Mouse (Mus musculus) kidney, adult 8-10 months (tissue): Measurements from ENCODE around the gene H2-M5.
"Not testable (repeated sequence)": the region's sequence is repeated elsewhere in the genome, so short reads cannot be mapped to it uniquely, and the experiment has no call there.

Experiments used
- DNase-seq, 2 experiments: peaks; one replicate each; pipeline ENCODE4 v3.0.0; 2022

H2-M5 gene

GRCm38 (mm10) chr17:36992336-36993104 lies 3.2 kb upstream of the H2-M5 start:
- no peak for DNase-seq

- not testable (repeated sequence) for DNase-seq
Measured at GRCm38 (mm10) chr17:36990630-36991029, 1.3 kb upstream of the H2-M5 start.

GRCm38 (mm10) chr17:36988475-36988874 lies 862 bp downstream of the H2-M5 start:
- no peak for DNase-seq

- no peak for DNase-seq
Measured at GRCm38 (mm10) chr17:36982253-36983155, 6.8 kb downstream of the H2-M5 start.

GRCm38 (mm10) chr17:36981845-36982244 lies 7.5 kb downstream of the H2-M5 start:
- no peak for DNase-seq

GRCm38 (mm10) chr17:36981221-36981813 lies 8.0 kb downstream of the H2-M5 start, which contains the start of gene 2410137M14Rik:
2410137M14Rik (minus strand) TSS chr17:36981237.
- no peak for DNase-seq

GRCm38 (mm10) chr17:36973271-36973787 lies 16.0 kb downstream of the H2-M5 start:
- DNase-seq: no peak

GRCm38 (mm10) chr17:36972791-36973190 lies 16.5 kb downstream of the H2-M5 start:
- no peak for DNase-seq

- DNase-seq: no peak
Measured at GRCm38 (mm10) chr17:36971172-36971850, 18.0 kb downstream of the H2-M5 start.

GRCm38 (mm10) chr17:36970316-36970890 lies 18.9 kb downstream of the H2-M5 start:
- DNase-seq: no peak

GRCm38 (mm10) chr17:36966875-36967274 lies 22.5 kb downstream of the H2-M5 start:
- no peak for DNase-seq

- no peak for DNase-seq
Measured at GRCm38 (mm10) chr17:36961125-36961524, 28.2 kb downstream of the H2-M5 start.

- no peak for DNase-seq
Measured at GRCm38 (mm10) chr17:36958884-36959283, 30.5 kb downstream of the H2-M5 start.

- peak; percentile 95 to 96 for DNase-seq
Measured at GRCm38 (mm10) chr17:36957999-36958743, 31.2 kb downstream of the H2-M5 start, which contains the start of the genes Znrd1 and Znrd1as. Znrd1 (minus strand) TSS chr17:36958559. Znrd1as (plus strand) TSS chr17:36958592.

- DNase-seq: no peak
Measured at GRCm38 (mm10) chr17:36953062-36953461, 36.3 kb downstream of the H2-M5 start.

GRCm38 (mm10) chr17:36952631-36953030 lies 36.7 kb downstream of the H2-M5 start:
- DNase-seq: no peak

- peak; percentile 96 to 97 for DNase-seq
Measured at GRCm38 (mm10) chr17:36950981-36951947, 38.1 kb downstream of the H2-M5 start, which contains the start of gene Ppp1r11. Ppp1r11 (minus strand) TSS chr17:36951741.

- DNase-seq: no peak
Measured at GRCm38 (mm10) chr17:36949265-36949664, 40.1 kb downstream of the H2-M5 start.

- no peak for DNase-seq
Measured at GRCm38 (mm10) chr17:36948286-36948685, 41.1 kb downstream of the H2-M5 start.
